18 mouse cellular contexts compared by ENCODE assay signal in genomic region chr2:17859234-17859633, GRCm38 (mm10).
"Had no signal": no experiment of that assay in that cellular context is flagged by ENCODE, and none has a peak within 500 bp of the region (broad histone marks: within the 10 kb centered on the region; RNA-seq: fewer than 3 reads in every experiment).

No protein-coding gene starts in this region.

- DNase-seq: lung, adult 18-20 months; lung, embryonic 14.5 days; lung, postnatal 10 days; lung, postnatal 4 days; midbrain, embryonic 14.5 days; retina, postnatal 1 day; right cerebral cortex, adult 18-20 months; right cerebral cortex, postnatal 25 days; right cerebral cortex, postnatal 4 days; spleen, adult 18-20 months; thymus, adult 18-20 months; thymus, postnatal 25 days; thymus, postnatal 4 days had no signal

- H3K4me2 ChIP-seq: liver, embryonic 12.5 days; lung, embryonic 14.5 days; midbrain, embryonic 12.5 days; neural tube, embryonic 13.5 days had no signal

- ATAC-seq: liver, embryonic 12.5 days; midbrain, embryonic 16.5 days had no signal

- H3K36me3 ChIP-seq: liver, embryonic 12.5 days; midbrain, embryonic 12.5 days; neural tube, embryonic 13.5 days had no signal

- H3K9me3 ChIP-seq: liver, embryonic 12.5 days; midbrain, embryonic 12.5 days; neural tube, embryonic 13.5 days had no signal

- H3K4me3 ChIP-seq: liver, embryonic 12.5 days; midbrain, embryonic 12.5 days; neural tube, embryonic 13.5 days had no signal

- H3K4me1 ChIP-seq: liver, embryonic 12.5 days had no signal

- H3K27me3 ChIP-seq: liver, embryonic 12.5 days; neural tube, embryonic 13.5 days had no signal

- H3K9ac ChIP-seq: liver, embryonic 12.5 days; liver, embryonic 14.5 days; lung, embryonic 14.5 days; midbrain, embryonic 12.5 days; neural tube, embryonic 13.5 days had no signal

- H3K27ac ChIP-seq: liver, embryonic 12.5 days; liver, embryonic 14.5 days; midbrain, embryonic 12.5 days; neural tube, embryonic 13.5 days had no signal
